Mouse (Mus musculus) activated CD4-positive, CD25-positive, alpha-beta regulatory T cell, adult 4 months (primary cell): ENCODE measurements around the gene Thsd4. TPM values are rescaled to one million over a fixed set of nuclear protein-coding genes. Genes with fewer than 3 reads are reported as not detected.

Experiments used
- ATAC-seq: one replicate; pipeline ENCODE4 v1.8.0; 2017
- polyA plus RNA-seq, 2 experiments: library from polyadenylated mRNA; unstranded; fragments of 100-300 nt; shearing (Covaris generic); gene quantifications; one replicate each; pipeline ENCODE4 v1.2.1; 2017

The Thsd4 gene
- polyA plus RNA-seq, 2 experiments from 2014 or later = not detected

DNA sequence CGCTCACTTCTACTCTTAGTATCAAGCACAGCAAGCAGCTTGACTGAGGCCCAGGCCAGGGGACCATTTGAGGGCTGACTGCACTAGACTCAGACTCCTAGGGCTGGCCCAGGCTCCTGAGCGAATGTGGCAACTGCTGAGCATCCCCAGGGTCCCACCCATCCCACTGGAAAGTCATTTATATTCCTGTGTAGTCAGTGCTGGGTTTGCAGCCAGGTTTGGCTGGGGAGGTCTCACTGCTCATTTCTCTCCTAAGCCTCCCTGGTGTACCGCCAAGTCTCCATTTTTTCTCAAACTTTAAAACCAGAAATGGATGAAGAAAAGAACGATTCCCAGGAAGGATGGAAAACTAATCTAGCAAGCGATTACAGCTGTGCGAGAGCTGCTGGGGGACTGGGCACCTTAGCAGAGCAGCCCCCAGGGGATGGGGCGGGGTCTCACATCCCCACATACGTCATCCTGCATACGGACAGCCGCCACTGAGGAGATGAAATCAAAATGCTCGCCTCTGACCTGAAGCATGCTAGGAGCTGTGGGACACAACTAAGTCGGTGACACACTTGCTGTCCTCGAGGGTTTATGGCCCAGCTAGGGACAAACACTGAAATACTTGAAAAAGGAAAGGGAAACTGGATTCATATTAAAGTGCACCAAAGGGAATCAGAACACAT, 67.3 kb downstream of the Thsd4 start:
- ATAC-seq = no peak

- ATAC-seq = no peak
These were observed 72.3 kb downstream of the Thsd4 start for GRCm38 (mm10) chr9:60449498-60449897.

DNA sequence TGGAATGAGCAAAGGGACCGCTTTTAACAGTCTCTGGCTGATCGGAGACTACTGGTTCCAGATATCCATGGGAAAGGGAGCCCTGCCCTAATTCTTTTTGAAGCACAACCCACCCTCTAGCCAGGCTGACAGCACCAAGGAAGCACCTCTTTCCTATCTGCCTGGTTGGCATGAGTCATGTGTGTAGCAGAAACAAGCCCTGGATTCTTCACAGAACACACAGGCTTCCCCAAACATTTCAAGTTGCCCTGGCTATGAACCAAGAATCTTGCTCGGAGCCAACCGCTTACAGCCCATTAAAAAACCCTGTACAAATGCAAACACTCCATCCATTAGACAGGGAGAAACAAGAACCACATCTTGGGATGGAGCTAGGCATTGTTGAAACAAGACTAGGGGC, 76.0 kb downstream of the Thsd4 start:
- no peak for ATAC-seq

DNA sequence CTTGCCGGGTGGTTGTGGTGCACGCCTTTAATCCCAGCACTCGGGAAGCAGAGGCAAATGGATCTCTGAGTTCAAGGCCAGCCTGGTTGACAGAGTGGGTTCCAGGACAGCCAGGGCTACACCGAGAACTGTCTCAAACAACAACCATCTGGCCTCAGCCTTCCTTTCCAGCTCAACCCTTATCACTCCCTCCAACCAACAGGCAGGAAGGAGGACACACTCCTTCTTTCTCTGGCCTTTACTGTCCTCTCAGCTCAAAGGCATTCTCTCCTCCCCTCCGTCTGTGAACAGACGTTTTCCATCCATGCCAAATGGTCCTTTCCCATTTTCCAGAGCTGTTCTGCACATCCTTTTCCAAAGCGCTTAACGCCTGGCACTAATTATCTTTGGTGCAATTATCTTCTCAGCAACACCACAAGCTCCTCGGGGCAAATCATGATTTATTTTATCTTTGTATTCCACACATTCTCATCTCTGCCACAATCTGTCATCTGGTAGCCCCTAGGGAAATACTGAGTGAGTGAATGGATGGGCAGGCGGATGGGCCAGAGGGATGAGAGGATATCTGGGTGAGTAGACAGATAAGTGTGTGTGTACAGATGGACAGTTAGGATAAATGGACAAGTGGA, 80.5 kb downstream of the Thsd4 start:
- no peak for ATAC-seq

DNA sequence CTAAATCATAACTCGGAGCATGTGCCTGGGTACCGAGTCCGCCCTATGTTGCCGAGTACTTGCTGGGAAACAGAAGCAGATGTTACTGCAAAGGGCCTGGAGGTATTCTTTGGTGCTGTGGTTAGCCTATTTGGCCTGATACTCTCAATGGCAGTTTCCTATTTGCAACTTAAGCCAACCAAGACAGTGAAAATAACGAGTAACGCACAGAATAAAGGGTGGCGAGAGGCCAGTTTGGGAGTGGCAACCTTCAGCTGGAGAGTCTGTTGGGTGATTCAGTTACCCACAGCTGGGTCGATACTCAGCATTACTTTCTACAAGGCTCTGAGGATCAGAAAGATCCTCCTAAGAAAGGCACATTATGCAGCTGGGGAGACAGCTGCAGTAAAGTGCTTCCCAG, 81.3 kb downstream of the Thsd4 start:
- ATAC-seq = no peak

DNA sequence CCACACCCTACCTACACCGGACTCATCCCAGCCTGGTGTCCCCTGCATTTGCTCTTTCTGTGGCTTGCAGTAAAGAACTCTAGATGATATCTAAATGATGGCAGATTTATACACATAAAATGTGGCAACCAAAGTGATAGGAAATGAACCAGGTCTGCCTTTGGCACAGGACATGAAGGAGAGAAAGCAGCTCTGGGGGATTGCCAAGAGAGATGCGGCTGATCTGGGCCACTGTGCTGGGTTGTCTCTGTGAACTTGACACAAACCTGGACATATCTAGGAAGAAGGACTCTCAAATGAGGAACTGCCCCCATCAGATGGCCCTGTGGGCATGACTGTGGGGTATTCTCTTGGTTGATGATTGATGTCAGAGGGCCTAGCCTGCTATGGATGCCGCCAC, 85.6 kb downstream of the Thsd4 start:
- no peak for ATAC-seq

DNA sequence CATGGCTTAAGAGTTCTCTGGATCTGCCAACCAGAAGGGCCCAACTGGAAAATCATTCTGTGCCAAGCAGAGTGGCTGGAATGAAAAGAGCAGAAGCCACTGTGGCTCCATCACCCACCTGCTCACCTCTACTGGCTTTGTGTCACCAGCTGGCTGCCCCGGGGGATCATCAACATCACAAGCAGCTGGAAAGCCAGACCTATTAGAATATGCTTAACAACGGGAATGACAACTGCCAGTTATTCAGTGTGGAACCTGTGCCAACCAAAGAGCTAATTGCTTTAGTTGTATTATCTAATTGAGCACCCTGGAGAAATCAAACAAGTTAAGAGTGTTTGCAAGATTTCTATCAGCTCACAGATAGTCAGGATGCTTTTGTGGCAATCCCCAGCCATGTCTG, 87.8 kb downstream of the Thsd4 start:
- ATAC-seq = no peak

DNA sequence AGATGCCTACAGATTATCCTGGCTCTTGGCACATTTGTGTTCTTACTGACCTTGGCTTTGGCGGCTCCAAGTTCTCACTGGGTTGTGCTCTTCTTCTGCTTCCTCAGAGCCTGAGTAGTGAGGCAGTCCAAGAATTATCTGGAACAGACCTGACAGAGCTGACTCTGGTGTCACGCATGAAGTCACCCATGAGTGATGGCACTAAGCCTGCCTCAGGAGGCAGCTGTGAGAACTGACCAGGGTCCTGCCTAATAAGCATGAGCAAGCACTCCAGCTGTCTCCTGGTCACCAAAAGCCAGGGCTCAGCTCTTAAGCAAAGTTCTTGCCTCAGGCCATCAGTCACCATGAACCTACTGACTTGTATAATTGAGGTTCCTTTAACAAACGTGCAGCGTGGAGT, 89.9 kb downstream of the Thsd4 start:
- ATAC-seq = no peak

- ATAC-seq = no peak
These were observed 91.8 kb downstream of the Thsd4 start for GRCm38 (mm10) chr9:60430017-60430416.

DNA sequence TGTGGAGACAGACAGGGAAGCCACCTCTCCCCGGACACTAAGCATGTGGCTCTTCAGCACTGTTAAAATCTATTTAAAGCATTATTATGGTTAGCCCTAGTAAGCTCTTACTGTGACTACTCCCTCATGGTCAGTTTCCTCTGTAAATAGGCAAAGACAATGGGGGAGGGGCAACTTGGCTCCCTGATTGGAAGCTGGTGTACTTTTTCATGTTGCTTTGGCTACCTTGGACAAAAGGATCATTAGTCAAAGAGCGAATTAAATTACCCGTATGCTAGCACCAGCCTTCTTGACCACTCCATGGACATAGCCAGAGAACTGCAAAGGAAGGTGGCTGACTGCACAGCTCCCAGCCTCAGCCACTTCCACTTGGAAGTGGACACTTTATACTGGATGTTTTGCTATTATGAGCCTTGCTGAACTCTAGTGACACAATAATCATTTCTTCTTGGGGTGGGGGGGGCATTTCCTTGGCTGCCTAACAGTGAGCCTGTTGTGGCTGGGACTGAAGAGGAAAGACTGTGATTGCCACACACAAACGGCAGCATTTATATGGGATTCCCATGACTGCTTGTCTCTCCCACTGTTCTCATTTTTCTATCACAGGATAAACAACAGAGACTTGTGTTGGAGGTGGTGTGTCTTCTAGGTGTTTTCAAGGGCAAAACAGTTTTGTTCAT, 107.6 kb downstream of the Thsd4 start:
- ATAC-seq = no peak

DNA sequence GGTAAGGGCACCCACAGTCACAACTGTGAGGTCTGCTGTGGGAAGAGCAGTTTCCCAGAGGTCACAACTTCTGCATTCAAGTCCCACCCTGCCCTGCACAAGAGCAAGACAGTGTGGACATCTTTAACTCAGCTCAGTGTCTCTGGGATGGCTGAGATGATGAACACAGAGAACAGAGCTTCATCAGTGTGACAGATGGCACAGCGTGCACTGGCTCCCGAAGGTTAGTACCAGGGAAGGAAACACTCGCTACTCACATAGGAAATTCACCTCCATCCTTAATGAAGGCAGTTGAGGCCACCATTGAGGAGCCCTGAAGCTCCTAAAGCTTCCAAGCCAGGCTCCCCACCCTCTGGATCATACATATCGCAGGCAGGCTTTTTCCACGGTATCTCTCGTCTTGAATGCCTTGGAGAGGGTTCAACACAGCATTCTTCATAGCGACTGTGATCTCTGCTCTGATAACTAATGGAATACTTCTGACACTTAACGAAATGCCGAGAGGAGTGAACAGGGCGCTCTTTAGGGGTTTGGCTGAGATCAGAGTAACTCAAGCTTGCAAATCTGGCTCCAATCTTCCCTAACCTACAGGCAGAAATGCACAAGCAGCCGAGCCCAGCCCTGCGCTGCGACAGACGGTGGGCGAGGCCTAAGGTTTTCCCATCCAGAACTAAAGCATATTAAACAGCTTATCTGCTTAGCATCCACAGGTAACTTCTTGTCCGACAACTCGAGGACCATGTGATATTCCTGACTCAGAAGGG, 110.8 kb downstream of the Thsd4 start:
- ATAC-seq = no peak

- ATAC-seq = no peak
These were observed 114.5 kb downstream of the Thsd4 start for GRCm38 (mm10) chr9:60407374-60407773.

DNA sequence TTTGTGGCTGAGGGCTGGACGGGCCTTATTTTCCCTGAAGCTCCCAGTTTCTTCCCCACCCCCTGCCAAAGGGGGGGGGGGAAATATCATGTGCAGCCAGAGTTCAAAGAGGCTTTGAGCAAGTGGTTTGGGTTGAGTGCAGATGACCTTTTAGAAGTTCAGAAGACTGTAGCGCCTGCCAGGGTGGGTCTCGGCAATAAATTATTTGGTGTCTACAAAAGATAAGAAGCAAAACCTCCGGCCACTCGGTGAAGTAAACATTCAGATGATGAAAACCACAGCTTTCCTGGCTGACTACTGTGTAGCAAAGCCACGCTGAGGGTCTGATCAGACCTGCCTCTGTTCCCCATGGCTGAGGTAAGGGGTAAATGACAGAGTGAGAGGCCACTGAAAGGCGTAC, 116.1 kb downstream of the Thsd4 start:
- ATAC-seq = no peak

DNA sequence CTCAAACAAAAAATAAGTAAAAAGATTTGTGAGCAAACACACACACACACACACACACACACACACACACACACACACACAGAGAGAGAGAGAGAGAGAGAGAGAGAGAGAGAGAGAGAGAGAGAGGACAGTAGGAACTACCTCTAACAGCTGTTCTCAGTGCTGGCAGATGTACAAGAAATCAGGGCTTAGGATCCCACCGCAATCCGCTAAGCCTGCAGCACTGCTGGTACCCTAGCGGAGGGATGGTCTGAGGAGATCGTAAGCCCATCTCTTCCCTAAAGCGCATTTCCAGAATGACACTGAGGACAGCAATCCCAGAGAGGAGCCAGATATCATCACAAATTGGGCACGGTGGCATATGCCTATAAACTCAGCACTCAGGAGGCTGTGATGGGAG, 119.2 kb downstream of the Thsd4 start:
- no peak for ATAC-seq

DNA sequence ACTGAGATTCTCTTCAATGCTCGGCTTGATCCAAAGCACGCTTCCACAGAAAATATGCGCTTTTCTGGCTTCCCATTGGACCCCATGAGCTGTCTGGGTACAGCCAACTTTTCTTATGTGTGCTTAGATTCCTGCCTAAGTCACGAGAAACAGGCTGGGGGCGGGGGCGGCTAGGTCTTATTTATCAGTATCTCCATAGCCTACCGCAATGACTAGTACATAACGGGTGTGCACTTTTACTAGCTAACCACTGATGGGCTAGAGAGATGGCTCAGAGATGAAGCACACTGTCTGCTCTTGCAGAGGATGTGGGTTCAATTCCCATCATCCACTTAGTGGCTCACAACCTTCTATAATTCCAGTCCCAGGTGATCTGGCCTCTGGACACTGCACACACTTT, 121.8 kb downstream of the Thsd4 start:
- ATAC-seq = no peak

GRCm38 (mm10) chr9:60398073-60398472, 123.8 kb downstream of the Thsd4 start:
- ATAC-seq = no peak

DNA sequence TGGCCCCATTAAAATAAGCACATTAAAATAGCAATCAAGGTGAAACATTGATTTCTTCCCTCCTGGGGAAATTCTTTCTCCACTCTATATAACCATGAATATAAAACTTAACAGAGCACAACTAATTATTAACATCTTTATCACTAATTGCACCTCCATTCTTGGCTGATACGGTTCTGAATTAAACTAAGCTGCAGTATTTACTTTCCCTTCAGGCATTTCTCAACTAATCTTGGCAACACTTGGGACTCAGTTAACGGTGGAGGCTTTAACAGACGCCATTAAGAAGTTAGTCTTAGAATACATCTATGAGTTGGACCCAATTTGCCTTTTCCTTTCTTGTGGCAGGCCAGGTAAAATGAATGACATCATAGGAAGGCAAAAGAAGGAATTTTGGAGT, 125.8 kb downstream of the Thsd4 start:
- no peak for ATAC-seq

- ATAC-seq = no peak
These were observed 128.9 kb downstream of the Thsd4 start for GRCm38 (mm10) chr9:60392916-60393315.

DNA sequence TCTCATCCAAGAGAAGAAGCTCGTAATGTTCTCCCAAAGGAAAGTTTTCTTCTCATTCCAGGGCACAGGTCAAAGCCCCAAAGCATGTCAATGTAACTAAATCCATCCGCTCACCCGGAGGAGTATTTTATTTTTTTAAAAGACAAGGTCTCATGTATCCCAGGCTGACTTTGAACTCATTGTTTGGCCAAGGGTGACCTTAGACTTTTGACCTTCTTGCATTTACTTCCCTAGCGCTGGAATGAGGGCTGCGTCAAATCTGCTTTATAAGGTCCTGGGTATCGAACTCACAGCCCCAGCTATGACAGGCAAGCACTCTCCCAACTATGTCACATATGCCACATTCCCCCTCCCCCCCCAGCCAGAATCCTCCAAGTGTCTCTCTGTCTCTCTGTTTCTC, 137.1 kb downstream of the Thsd4 start:
- no peak for ATAC-seq

GRCm38 (mm10) chr9:60382941-60383340, 138.9 kb downstream of the Thsd4 start:
- ATAC-seq = no peak

DNA sequence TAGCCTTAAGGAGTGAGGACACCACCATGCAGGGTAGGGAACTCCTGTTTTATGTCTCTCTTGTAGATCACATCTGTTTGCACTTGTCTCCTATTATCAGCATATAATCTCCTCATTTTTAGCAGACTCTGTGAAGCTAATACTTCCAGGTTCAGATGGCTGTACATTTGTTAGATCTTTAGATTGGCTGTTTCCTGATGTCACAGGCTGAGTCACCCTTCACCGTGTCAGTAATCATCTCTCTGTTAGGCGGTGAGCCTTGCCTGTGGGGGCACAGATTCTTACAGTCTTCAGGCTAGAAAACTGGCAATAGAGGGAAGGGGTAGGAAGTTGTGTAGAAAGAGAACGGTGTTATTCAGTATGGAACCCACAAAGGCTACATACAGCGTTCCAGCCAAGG, 139.3 kb downstream of the Thsd4 start:
- ATAC-seq = no peak

GRCm38 (mm10) chr9:60381010-60381409, 140.8 kb downstream of the Thsd4 start:
- no peak for ATAC-seq

GRCm38 (mm10) chr9:60380550-60380949, 141.3 kb downstream of the Thsd4 start:
- ATAC-seq = no peak

GRCm38 (mm10) chr9:60378235-60378634, 143.6 kb downstream of the Thsd4 start:
- ATAC-seq = no peak
